Comparison of ENCODE assay signal across 13 mouse cellular contexts in genomic region chr15:12232429-12232828, GRCm38 (mm10). TPM values are rescaled to one million over a fixed set of nuclear protein-coding genes. Genes with fewer than 3 reads are reported as not detected.
A peak's percentile ranks its signal among the peaks of the same experiment; 100 is the strongest.
DNase-seq lines count a peak whose midpoint lies in the region; ATAC-seq and TF ChIP-seq lines count a peak whose summit lies in the region.
"Had no signal": no experiment of that assay in that cellular context is flagged by ENCODE, and none has a peak within 500 bp of the region (broad histone marks: within the 10 kb centered on the region; RNA-seq: fewer than 3 reads in every experiment).

No protein-coding gene starts in this region.

- WGBS in hindbrain, postnatal 0 days = 76% methylated on average over 11 of the region's 11 CpGs
- 78% methylated on average over 11 of the region's 11 CpGs for WGBS in hindbrain, embryonic 12.5 days
- WGBS in embryonic facial prominence, embryonic 14.5 days = 60% methylated on average over 11 of the region's 11 CpGs
- WGBS in lung, postnatal 0 days = 40% methylated on average over 11 of the region's 11 CpGs

- H3K4me2 ChIP-seq in hindbrain, postnatal 0 days (ENCODE audit: low read depth, low read length) = no peak overlapping the region
- H3K4me2 ChIP-seq in hindbrain, embryonic 12.5 days (replicated peaks) = no peak overlapping the region
- H3K4me2 ChIP-seq in embryonic facial prominence, embryonic 14.5 days (ENCODE audit: low read depth, low read length) = no peak overlapping the region
- H3K4me2 ChIP-seq in lung, postnatal 0 days (replicated peaks; ENCODE audit: low read depth, low read length) = no peak overlapping the region
- H3K4me2 ChIP-seq: neural tube, embryonic 15.5 days had no signal

- no peak overlapping the region for H3K4me3 ChIP-seq in hindbrain, postnatal 0 days (ENCODE audit: low read length)
- no peak overlapping the region for H3K4me3 ChIP-seq in hindbrain, embryonic 12.5 days
- no peak overlapping the region for H3K4me3 ChIP-seq in embryonic facial prominence, embryonic 14.5 days (ENCODE audit: low read depth, low read length)
- no peak overlapping the region for H3K4me3 ChIP-seq in lung, postnatal 0 days (ENCODE audit: low read depth, low read length)
- H3K4me3 ChIP-seq: megakaryocyte, embryonic 14.5 days; neural tube, embryonic 15.5 days had no signal

- 0 out of 2 replicates have a peak, but pooled peaks have one; percentile 36 for ATAC-seq in hindbrain, postnatal 0 days
- no peak for ATAC-seq in hindbrain, embryonic 12.5 days (ENCODE audit: low FRiP score)
- ATAC-seq in embryonic facial prominence, embryonic 14.5 days (ENCODE audit: low read depth) = peak; percentile 56
- ATAC-seq in lung, postnatal 0 days = peak; percentile 93

- DNase-seq in hindbrain, postnatal 0 days (ENCODE audit: low spot score) = no peak
- DNase-seq in ZHBTc4 (ENCODE audit: low read depth, low spot score) = peak; percentile 50
- peak; percentile 56 for DNase-seq in embryonic facial prominence, embryonic 14.5 days (ENCODE audit: low spot score)
- DNase-seq in lung, postnatal 0 days (ENCODE audit: low spot score) = peak; percentile 85
- DNase-seq in right cerebral cortex, postnatal 36 days (ENCODE audit: low spot score in 2 of 2) = no peak
- DNase-seq in left cerebral cortex, adult 8-10 months (ENCODE audit: low spot score in 2 of 2) = no peak
- DNase-seq: adrenal gland, adult 8-10 months; gastrocnemius, postnatal 14 days; spleen, adult 18-20 months had no signal

- no peaks in the 10 kb centered on the region for H3K27me3 ChIP-seq in hindbrain, postnatal 0 days (ENCODE audit: insufficient read depth, low read length)
- no peaks in the 10 kb centered on the region for H3K27me3 ChIP-seq in hindbrain, embryonic 12.5 days
- no peaks in the 10 kb centered on the region for H3K27me3 ChIP-seq in embryonic facial prominence, embryonic 14.5 days (replicated peaks; ENCODE audit: control insufficient read depth, insufficient read depth, low read length)
- H3K27me3 ChIP-seq in lung, postnatal 0 days (replicated peaks; ENCODE audit: insufficient read depth, low read length) = no peaks in the 10 kb centered on the region
- H3K27me3 ChIP-seq: megakaryocyte, embryonic 14.5 days; neural tube, embryonic 15.5 days had no signal

- peaks cover 6% of the 10 kb centered on the region; the same call in 1 of the 2 replicates for H3K4me1 ChIP-seq in hindbrain, postnatal 0 days (ENCODE audit: insufficient read depth, low read length)
- peaks cover 11% of the 10 kb centered on the region for H3K4me1 ChIP-seq in hindbrain, embryonic 12.5 days
- H3K4me1 ChIP-seq in embryonic facial prominence, embryonic 14.5 days (ENCODE audit: control insufficient read depth, insufficient read depth, low read length) = 0 out of 2 replicates have a peak, but pooled peaks cover 5% of the 10 kb centered on the region
- H3K4me1 ChIP-seq in lung, postnatal 0 days (ENCODE audit: insufficient read depth, low read depth, low read length) = peaks cover 12% of the 10 kb centered on the region

- TF ChIP-seq CTCF in hindbrain, postnatal 0 days (IDR thresholded peaks at IDR 0.05; ENCODE audit: low read depth) = no peak
- TF ChIP-seq CTCF in lung, postnatal 0 days (IDR thresholded peaks at IDR 0.05) = no peak

- TF ChIP-seq EP300 in lung, postnatal 0 days (IDR thresholded peaks at IDR 0.05) = peak; percentile 83

- peaks cover 5% of the 10 kb centered on the region; the same call in 1 of the 2 replicates for H3K36me3 ChIP-seq in hindbrain, postnatal 0 days (ENCODE audit: insufficient read depth, low read length)
- peaks cover 29% of the 10 kb centered on the region for H3K36me3 ChIP-seq in hindbrain, embryonic 12.5 days
- H3K36me3 ChIP-seq in embryonic facial prominence, embryonic 14.5 days (ENCODE audit: control insufficient read depth, insufficient read depth, low read length) = peaks cover 40% of the 10 kb centered on the region
- no peaks in the 10 kb centered on the region for H3K36me3 ChIP-seq in lung, postnatal 0 days (ENCODE audit: insufficient read depth, low read length)

- no peaks in the 10 kb centered on the region for H3K9me3 ChIP-seq in hindbrain, postnatal 0 days (ENCODE audit: low read length)
- no peaks in the 10 kb centered on the region for H3K9me3 ChIP-seq in hindbrain, embryonic 12.5 days (replicated peaks)
- H3K9me3 ChIP-seq in embryonic facial prominence, embryonic 14.5 days (ENCODE audit: control insufficient read depth, low read length) = no peaks in the 10 kb centered on the region
- H3K9me3 ChIP-seq in lung, postnatal 0 days (ENCODE audit: low read length) = no peaks in the 10 kb centered on the region
- H3K9me3 ChIP-seq: megakaryocyte, embryonic 14.5 days; neural tube, embryonic 15.5 days had no signal

- no peak overlapping the region for H3K27ac ChIP-seq in hindbrain, postnatal 0 days
- H3K27ac ChIP-seq in hindbrain, embryonic 12.5 days = no peak overlapping the region
- H3K27ac ChIP-seq in embryonic facial prominence, embryonic 14.5 days (replicated peaks; ENCODE audit: low read depth, low read length) = 0 out of 2 replicates have a peak overlapping the region, but pooled peaks have one; percentile 36
- H3K27ac ChIP-seq in lung, postnatal 0 days (ENCODE audit: low read length) = peak overlapping the region; percentile 85
- H3K27ac ChIP-seq: kidney, postnatal 0 days; neural tube, embryonic 15.5 days had no signal

- no peak overlapping the region for H3K9ac ChIP-seq in hindbrain, postnatal 0 days (replicated peaks; ENCODE audit: low read length)
- no peak overlapping the region for H3K9ac ChIP-seq in hindbrain, embryonic 12.5 days
- H3K9ac ChIP-seq in embryonic facial prominence, embryonic 14.5 days (ENCODE audit: low read depth, low read length) = no peak overlapping the region
- H3K9ac ChIP-seq in lung, postnatal 0 days (replicated peaks; ENCODE audit: low read depth) = no peak overlapping the region
- H3K9ac ChIP-seq: neural tube, embryonic 15.5 days had no signal

RNA-seq across cellular contexts. Expression of gene Mtmr12, which starts 27.6 kb away (rescaled TPM):
- 10.7 and 12.6 TPM in 2 replicates for total RNA-seq in hindbrain, postnatal 0 days (2014; rRNA removed)
- polyA plus RNA-seq in hindbrain, postnatal 0 days (2015; fragmentation: Nextera tagmentation; extraction: Ambion mirVana) = 5.5 and 5.7 TPM in 2 replicates
- polyA plus RNA-seq in hindbrain, embryonic 12.5 days (2016; fragmentation: Nextera tagmentation; extraction: Ambion mirVana) = 16.5 and 16.6 TPM in 2 replicates
- 15.5 and 16.0 TPM in 2 replicates for polyA plus RNA-seq in embryonic facial prominence, embryonic 14.5 days (2014; fragmentation: Nextera tagmentation; extraction: Ambion mirVana)
- polyA plus RNA-seq in lung, postnatal 0 days (2015; fragmentation: Nextera tagmentation; extraction: Ambion mirVana) = 12.3 and 14.6 TPM in 2 replicates
- 10 to 100 TPM; 42.9 to 47.1 (median 44.7) TPM for total RNA-seq in left cerebral cortex, adult 8-10 months (2022)

Comparison
In these comparisons a context has a peak if more than half of its experiments do, and no peak if none do; other contexts are left out.
1. DNase-seq: peak in ZHBTc4 (single experiment), embryonic facial prominence, embryonic 14.5 days (single experiment) and lung, postnatal 0 days (single experiment); none in hindbrain, postnatal 0 days (single experiment), right cerebral cortex, postnatal 36 days (0 of 2) and left cerebral cortex, adult 8-10 months (0 of 2).
2. H3K27ac ChIP-seq: peak in embryonic facial prominence, embryonic 14.5 days (single experiment) and lung, postnatal 0 days (single experiment); none in hindbrain, postnatal 0 days (single experiment) and hindbrain, embryonic 12.5 days (single experiment).